Mouse (Mus musculus) CH12.LX (cell line): ENCODE data around the gene Tmem259. TPM values are rescaled to one million over a fixed set of nuclear protein-coding genes. Genes with fewer than 3 reads are reported as not detected.
A peak's percentile ranks its signal among the peaks of the same experiment; 100 is the strongest.

ENCODE experiments used
- DNase-seq: peaks from one replicate; pipeline ENCODE4 v3.0.0-alpha.2; 2013; ENCODE audit errors: extremely low read depth
- H3K27ac ChIP-seq: 2 replicates; pipeline ENCODE4 v1.5.1; 2012; ENCODE audit warnings: low read depth, mild to moderate bottlenecking, control low read depth, moderate library complexity; ENCODE audit not compliant: insufficient read depth
- H3K27me3 ChIP-seq: replicated peaks from 2 replicates; pipeline ENCODE3; 2012; ENCODE audit warnings: inconsistent platforms
- H3K36me3 ChIP-seq, 2 experiments: replicated peaks in 1 of 2; 2 replicates each; pipeline versions ENCODE3 to v1.6.1; 2012; ENCODE audit warnings: inconsistent platforms in 1 of 2, low read length in 1 of 2, mild to moderate bottlenecking in 1 of 2, mixed read lengths in 1 of 2, moderate library complexity in 1 of 2; ENCODE audit not compliant: control insufficient read depth in 1 of 2, insufficient read depth in 1 of 2
- H3K4me1 ChIP-seq, 2 experiments: 2 replicates each; pipeline ENCODE4 v1.6.1; 2012; ENCODE audit warnings: inconsistent platforms in 1 of 2, moderate library complexity in 1 of 2; ENCODE audit not compliant: insufficient read depth in 2 of 2, control insufficient read depth in 1 of 2
- H3K4me2 ChIP-seq: 2 replicates; pipeline ENCODE4 v1.6.1; 2012; ENCODE audit warnings: low read depth, mild to moderate bottlenecking, control low read depth; ENCODE audit not compliant: poor library complexity, insufficient read depth, severe bottlenecking
- H3K4me3 ChIP-seq, 3 experiments: fragments of 150-350 bp in 1 of 3; sonication (generic) in 1 of 3; replicated peaks in 1 of 3; 2 replicates each; pipeline versions ENCODE3 to v1.5.1; 2011 to 2012; ENCODE audit warnings: low read depth in 2 of 3, low read length in 2 of 3, mild to moderate bottlenecking in 2 of 3, moderate library complexity in 2 of 3, control low read depth in 1 of 3, improper control_type of control experiment in 1 of 3, inconsistent platforms in 1 of 3, mixed read lengths in 1 of 3; ENCODE audit not compliant: poor library complexity in 1 of 3
- H3K79me2 ChIP-seq: replicated peaks from 2 replicates; pipeline ENCODE4 v1.6.1; 2012; ENCODE audit warnings: mild to moderate bottlenecking, moderate library complexity; ENCODE audit not compliant: control insufficient read depth, poor library complexity, insufficient read depth, severe bottlenecking; ENCODE audit errors: extremely low read depth
- H3K9ac ChIP-seq: 2 replicates; pipeline ENCODE4 v1.6.1; 2012; ENCODE audit warnings: low read depth, mild to moderate bottlenecking, control low read depth, moderate library complexity; ENCODE audit not compliant: insufficient read depth
- H3K9me3 ChIP-seq: replicated peaks from 2 replicates; pipeline ENCODE3; 2012; ENCODE audit warnings: low read length, inconsistent platforms, mixed read lengths
- BHLHE40 ChIP-seq: IDR thresholded peaks from 2 replicates; pipeline ENCODE4 v1.6.1; 2011; ENCODE audit warnings: mild to moderate bottlenecking, low read depth, low read length, improper control_type of control experiment
- CHD1 ChIP-seq: IDR thresholded peaks from 2 replicates; pipeline ENCODE4 v1.6.1; 2012; ENCODE audit warnings: low read depth, low read length, improper control_type of control experiment, inconsistent platforms
- CHD2 ChIP-seq: IDR thresholded peaks from 2 replicates; pipeline ENCODE4 v1.6.1; 2011; ENCODE audit warnings: low read length, improper control_type of control experiment
- CTCF ChIP-seq, 2 experiments: IDR thresholded peaks in 1 of 2; conservative IDR thresholded peaks in 1 of 2; 2 replicates each; pipeline ENCODE4 v1.5.1; 2011 to 2012; ENCODE audit warnings: low read depth in 2 of 2, low read length in 2 of 2, improper control_type of control experiment in 1 of 2, inconsistent platforms in 1 of 2, mild to moderate bottlenecking in 1 of 2, moderate library complexity in 1 of 2
- E2F4 ChIP-seq: IDR thresholded peaks from 2 replicates; pipeline ENCODE4 v1.6.1; 2011; ENCODE audit warnings: low read depth, low read length, improper control_type of control experiment; ENCODE audit not compliant: insufficient replicate concordance
- ELF1 ChIP-seq: IDR thresholded peaks from 2 replicates; pipeline ENCODE4 v1.6.1; 2014; ENCODE audit warnings: low read depth, mild to moderate bottlenecking, inconsistent platforms, low read length, improper control_type of control experiment
- EP300 ChIP-seq: IDR thresholded peaks from 2 replicates; pipeline ENCODE4 v1.6.1; 2011; ENCODE audit warnings: low read length, improper control_type of control experiment
- ETS1 ChIP-seq: conservative IDR thresholded peaks from 2 replicates; pipeline ENCODE4 v1.6.1; 2012; ENCODE audit warnings: low read depth, mild to moderate bottlenecking, inconsistent platforms, low read length, improper control_type of control experiment, moderate library complexity
- IRF4 ChIP-seq: IDR thresholded peaks from 2 replicates; pipeline ENCODE4 v1.6.1; 2014; ENCODE audit warnings: low read depth, mild to moderate bottlenecking, inconsistent platforms, low read length, improper control_type of control experiment
- MEF2A ChIP-seq: IDR thresholded peaks from 2 replicates; pipeline ENCODE4 v1.6.1; 2014; ENCODE audit warnings: low read depth, mild to moderate bottlenecking, inconsistent platforms, low read length, improper control_type of control experiment, borderline replicate concordance
- NRF1 ChIP-seq: IDR thresholded peaks from 2 replicates; pipeline ENCODE4 v1.6.1; 2014; ENCODE audit warnings: low read depth, mild to moderate bottlenecking, inconsistent platforms, low read length, improper control_type of control experiment, moderate library complexity
- POLR2AphosphoS2 ChIP-seq: IDR thresholded peaks from 2 replicates; pipeline ENCODE4 v1.6.1; 2011; ENCODE audit warnings: low read depth, low read length, improper control_type of control experiment
- RCOR1 ChIP-seq: conservative IDR thresholded peaks from 2 replicates; pipeline ENCODE4 v1.6.1; 2012; ENCODE audit warnings: low read depth, mild to moderate bottlenecking, inconsistent platforms, low read length, improper control_type of control experiment
- SIN3A ChIP-seq: IDR thresholded peaks from 2 replicates; pipeline ENCODE4 v1.6.1; 2012; ENCODE audit warnings: low read length, improper control_type of control experiment, inconsistent platforms
- TBP ChIP-seq: conservative IDR thresholded peaks from 2 replicates; pipeline ENCODE4 v1.6.1; 2011; ENCODE audit warnings: low read depth, low read length, improper control_type of control experiment
- TCF12 ChIP-seq: IDR thresholded peaks from 2 replicates; pipeline ENCODE4 v1.6.1; 2014; ENCODE audit warnings: low read depth, mild to moderate bottlenecking, inconsistent platforms, low read length, improper control_type of control experiment
- USF2 ChIP-seq: conservative IDR thresholded peaks from 2 replicates; pipeline ENCODE4 v1.6.1; 2011; ENCODE audit warnings: low read depth, low read length, improper control_type of control experiment
- ZKSCAN1 ChIP-seq: IDR thresholded peaks from 2 replicates; pipeline ENCODE4 v1.6.1; 2012; ENCODE audit warnings: low read depth, inconsistent platforms, low read length, improper control_type of control experiment, borderline replicate concordance
- dilution Hi-C: fragments of 300-500 bp; cut with MboI; formaldehyde crosslinking; loops from 2 replicates; pipeline ENCODE4 v1.14.3; 2020; ENCODE audit warnings: low sequenced_read_pairs; ENCODE audit not compliant: extremely low pct_unique_long_range_greater_than_20kb, extremely low pct_ligation_motif_present
- in situ Hi-C: fragments of 300-500 bp; cut with MboI; formaldehyde crosslinking; loops from 3 replicates; pipeline ENCODE4 v1.14.3; 2019; ENCODE audit warnings: low sequenced_read_pairs, low pct_ligation_motif_present, low pct_unique_long_range_greater_than_20kb, mixed read lengths
- polyA plus RNA-seq: library from polyadenylated mRNA; unstranded; fragments of >175 nt; gene quantifications from 2 replicates; pipeline ENCODE4 v1.2.1, GENCODE M21; 2012; ENCODE audit warnings: low read depth; ENCODE audit not compliant: insufficient read length
- total RNA-seq, 2 experiments: library from RNA; depleted of rRNA; stranded (reverse); fragments of 300-350 nt in 1 of 2; fragments of >200 nt in 1 of 2; gene quantifications; 2 replicates each; pipeline ENCODE4 v1.2.3; 2012 to 2014

Gene Tmem259
- total and polyA plus RNA-seq, 3 experiments: 50.1 to 84.2 (median 71.7) TPM

DNA sequence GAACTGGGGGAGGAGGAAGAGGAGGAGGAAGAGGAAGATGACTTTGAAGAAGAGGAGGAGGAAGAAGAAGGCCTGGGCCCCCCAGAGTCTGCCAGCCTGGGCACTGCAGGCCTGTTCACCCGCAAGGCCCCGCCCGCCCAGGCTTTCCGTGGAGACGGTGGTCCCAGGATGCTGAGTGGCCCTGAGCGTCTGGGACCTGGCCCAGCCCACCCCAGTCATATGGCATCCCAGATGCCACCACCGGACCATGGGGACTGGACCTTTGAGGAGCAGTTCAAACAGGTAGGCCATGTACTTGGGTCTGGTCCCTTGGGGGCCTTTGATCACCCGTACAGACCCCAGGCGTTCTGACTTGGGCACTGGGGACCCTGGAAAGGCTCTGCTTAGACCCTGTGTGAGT, 52.3 kb downstream of the Tmem259 start:
- peak overlapping the region; percentile 76 for H3K27ac ChIP-seq
- peak overlapping the region; percentile 98 for H3K9ac ChIP-seq
- peaks cover 40 to 75% of the 10 kb centered on the region in 2 experiments for H3K4me1 ChIP-seq
- dilution Hi-C loops (no loop called here), in situ Hi-C loops (no loop called here)
- H3K79me2 ChIP-seq: peaks cover 99% of the 10 kb centered on the region
- H3K4me3 ChIP-seq: peak overlapping the region; percentile 72 to 96 (median 91)
- no peak for DNase-seq
- peak overlapping the region; percentile 78 for H3K4me2 ChIP-seq
- no peaks in the 10 kb centered on the region for H3K27me3 ChIP-seq
- H3K36me3 ChIP-seq: peaks cover 55 to 71% of the 10 kb centered on the region in 2 experiments
- TF ChIP-seq TBP: no peak
- no peak for TF ChIP-seq RCOR1
- 0 out of 2 replicates have a peak, but pooled peaks have one; percentile 8 for TF ChIP-seq SIN3A
- no peak for TF ChIP-seq USF2
- no peak for TF ChIP-seq ZKSCAN1
- TF ChIP-seq POLR2AphosphoS2: peak; percentile 34; the same call in 1 of the 2 replicates
- TF ChIP-seq ETS1: no peak
- TF ChIP-seq TCF12: no peak
- no peak for TF ChIP-seq BHLHE40
- TF ChIP-seq NRF1: no peak
- TF ChIP-seq CHD2: no peak
- 0 out of 2 replicates have a peak, but pooled peaks have one; percentile 6 for TF ChIP-seq ELF1
- TF ChIP-seq MEF2A: no peak
- no peak for TF ChIP-seq E2F4
- TF ChIP-seq CTCF (conservative IDR thresholded peaks at IDR 0.05 in 1 of 2, IDR thresholded peaks at IDR 0.05 in 1 of 2; ENCODE audit: low read depth in 2 of 2, low read length in 2 of 2): no peak
- no peak for TF ChIP-seq CHD1
- TF ChIP-seq, all 38 proteins: peak for 3
- H3K9me3 ChIP-seq: no peaks in the 10 kb centered on the region

DNA sequence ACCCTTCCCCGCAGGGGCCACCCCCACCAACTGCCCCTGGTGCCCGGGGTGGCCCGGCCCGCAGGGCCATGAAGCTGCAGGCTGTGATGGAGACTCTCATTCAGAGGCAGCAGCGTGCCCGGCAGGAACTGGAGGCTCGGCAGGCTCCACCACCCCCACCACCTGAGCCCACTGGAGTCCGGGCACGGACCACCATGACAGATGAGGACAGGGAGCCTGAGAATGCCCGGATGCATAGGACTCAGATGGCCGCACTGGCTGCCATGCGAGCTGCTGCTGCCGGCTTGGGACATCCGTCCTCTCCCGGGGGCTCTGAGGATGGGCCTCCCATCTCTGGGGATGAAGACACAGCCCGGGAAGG, 53.3 kb downstream of the Tmem259 start:
- peaks cover 32 to 71% of the 10 kb centered on the region in 2 experiments for H3K4me1 ChIP-seq
- no peak for DNase-seq
- H3K9ac ChIP-seq: peak overlapping the region; percentile 98
- in situ Hi-C loops: no loop called here
- dilution Hi-C loops: no loop called here
- H3K27ac ChIP-seq: peak overlapping the region; percentile 65
- H3K36me3 ChIP-seq: peaks cover 49 to 61% of the 10 kb centered on the region in 2 experiments
- peak overlapping the region; percentile 72 to 96 (median 91) for H3K4me3 ChIP-seq
- H3K9me3 ChIP-seq: no peaks in the 10 kb centered on the region
- H3K27me3 ChIP-seq: no peaks in the 10 kb centered on the region
- H3K79me2 ChIP-seq: peaks cover 89% of the 10 kb centered on the region
- TF ChIP-seq IRF4: no peak
- no peak for TF ChIP-seq EP300
- H3K4me2 ChIP-seq: peak overlapping the region; percentile 78
